Mouse (Mus musculus) cerebellum, postnatal 10 days (tissue): ENCODE data around the gene A630076J17Rik.

Experiments used
- DNase-seq, 2 experiments: peaks; one replicate each; pipeline ENCODE4 v3.0.0; 2021; ENCODE audit warnings: mixed read lengths in 2 of 2

A630076J17Rik gene

GRCm38 (mm10) chr3:107278479-107279269 lies 48.3 kb downstream of the A630076J17Rik start, which contains the start of gene Lamtor5:
Lamtor5 (plus strand) TSS chr3:107278858.
- DNase-seq: peak; percentile 95
